Mouse (Mus musculus) urinary bladder, adult 18-20 months (tissue): Measurements from ENCODE around the gene 0610040J01Rik.

ENCODE experiments used
- DNase-seq, 2 experiments: peaks; one replicate each; pipeline ENCODE4 v3.0.0; 2022; ENCODE audit warnings: low spot score in 2 of 2, mixed read lengths in 2 of 2

Gene 0610040J01Rik

GRCm38 (mm10) chr5:63811819-63812508, at the start of gene 0610040J01Rik:
0610040J01Rik (plus strand) TSS chr5:63812363.
- DNase-seq, result peak; percentile 62 to 73

GRCm38 (mm10) chr5:63765886-63766285, 46.3 kb upstream of the 0610040J01Rik start:
- no peak for DNase-seq

DNA sequence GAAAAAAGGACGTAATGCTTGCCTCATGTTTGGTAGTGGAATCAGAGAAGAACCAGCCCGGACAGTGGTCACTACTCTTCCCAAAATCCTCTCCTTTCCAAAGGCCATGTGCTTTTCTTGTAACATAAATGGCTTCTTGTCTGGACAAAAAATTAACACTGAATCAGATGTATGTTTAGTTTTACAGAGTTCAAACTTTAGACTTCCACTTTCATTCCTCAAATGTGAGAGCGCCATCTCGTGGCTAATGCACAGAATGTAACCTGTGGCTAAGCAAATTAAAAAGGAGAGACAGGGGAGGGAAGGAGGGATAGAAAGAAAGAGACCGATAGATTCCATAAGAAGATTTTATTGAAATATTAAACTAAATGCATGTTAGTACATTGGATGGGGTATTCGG, 45.4 kb upstream of the 0610040J01Rik start:
- DNase-seq, result peak; percentile 13 to 30

DNA sequence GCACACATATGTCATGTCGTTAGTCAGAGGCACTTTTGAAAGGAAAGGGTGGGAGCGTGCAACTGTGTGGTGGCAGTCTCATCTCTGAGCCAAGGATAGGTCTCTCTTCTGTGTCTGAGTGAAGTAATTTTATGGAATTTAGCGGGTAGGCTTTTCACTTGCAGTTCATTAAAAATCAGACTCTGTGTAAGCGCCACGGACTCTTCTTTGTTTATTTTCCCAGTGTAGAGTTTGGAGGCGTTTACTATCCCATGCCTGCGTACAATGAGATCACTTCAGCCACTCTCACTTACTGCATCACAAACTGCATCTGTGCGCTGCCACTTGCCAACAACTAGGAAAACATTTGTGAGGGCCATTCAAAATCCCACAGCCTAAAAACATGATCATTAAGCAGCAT, 44.7 kb upstream of the 0610040J01Rik start:
- no peak for DNase-seq

GRCm38 (mm10) chr5:63768220-63768619, 43.9 kb upstream of the 0610040J01Rik start:
- DNase-seq, result no peak

GRCm38 (mm10) chr5:63772971-63773370, 39.2 kb upstream of the 0610040J01Rik start:
- no peak for DNase-seq

GRCm38 (mm10) chr5:63773603-63774002, 38.6 kb upstream of the 0610040J01Rik start:
- DNase-seq, result no peak

GRCm38 (mm10) chr5:63788156-63788826, 23.9 kb upstream of the 0610040J01Rik start:
- no peak for DNase-seq

- DNase-seq, result no peak
Measured at GRCm38 (mm10) chr5:63812509-63812865, 324 bp downstream of the 0610040J01Rik start.

DNA sequence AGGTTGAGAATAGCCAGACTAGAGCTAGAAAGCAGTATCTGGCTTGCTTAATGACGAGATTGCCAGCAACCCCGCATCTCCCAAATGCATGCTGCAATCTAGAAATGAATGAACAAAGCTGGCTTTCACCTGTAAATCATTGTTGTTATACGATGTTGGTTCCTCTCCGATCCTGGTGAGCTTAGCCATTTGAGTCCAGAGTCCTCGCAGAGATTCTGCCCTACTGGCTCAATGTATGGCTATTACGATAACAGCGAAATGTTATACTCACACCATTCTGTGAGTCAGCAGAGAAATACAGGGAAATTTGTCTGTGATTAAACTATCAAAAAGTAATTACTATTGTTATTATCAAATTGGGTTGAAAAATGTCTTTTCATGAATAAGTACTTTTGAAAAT, 4.5 kb downstream of the 0610040J01Rik start:
- DNase-seq, result no peak

GRCm38 (mm10) chr5:63817270-63817669, 5.1 kb downstream of the 0610040J01Rik start:
- DNase-seq, result no peak

GRCm38 (mm10) chr5:63818975-63819374, 6.8 kb downstream of the 0610040J01Rik start:
- DNase-seq, result no peak

DNA sequence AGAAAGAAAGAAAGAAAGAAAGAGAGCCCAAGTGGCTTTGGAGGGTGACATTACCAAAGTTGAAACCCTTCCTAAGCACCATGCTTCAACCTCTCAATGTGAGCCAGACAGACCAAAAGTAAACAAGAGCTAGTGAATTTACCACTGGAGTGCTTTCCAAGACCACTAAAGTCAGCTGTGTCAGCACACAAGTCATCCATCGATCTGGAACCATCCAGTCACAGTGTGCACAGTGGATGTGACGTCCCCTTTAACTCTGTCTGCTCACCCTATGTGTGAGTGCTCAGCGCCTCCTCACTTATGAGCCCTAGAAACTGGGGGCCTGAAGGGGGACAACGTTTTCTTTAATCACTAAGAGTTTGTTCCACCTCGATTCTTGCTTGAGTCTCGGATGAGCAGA, 7.4 kb downstream of the 0610040J01Rik start:
- DNase-seq, result no peak

- no peak for DNase-seq
Measured at GRCm38 (mm10) chr5:63821176-63821575, 9.0 kb downstream of the 0610040J01Rik start.

DNA sequence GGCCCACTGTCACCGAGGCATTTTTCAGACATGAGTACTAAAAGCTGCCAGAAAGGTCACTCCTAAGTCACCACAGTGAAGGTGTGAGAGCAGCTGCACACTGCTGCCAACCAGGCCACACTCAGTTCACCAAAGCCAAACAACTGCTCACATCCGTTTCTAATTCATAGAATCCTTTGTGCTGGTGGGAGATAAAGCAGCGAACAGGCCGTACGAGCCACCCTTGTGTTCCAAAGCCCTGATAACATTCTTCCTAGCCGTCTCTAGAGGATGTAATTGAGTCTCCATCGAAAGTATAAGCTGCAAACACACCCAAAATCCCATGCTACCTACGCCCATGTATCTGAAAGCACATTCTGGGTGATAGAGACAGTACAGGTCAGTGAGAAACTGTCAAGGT, 9.7 kb downstream of the 0610040J01Rik start:
- DNase-seq, result no peak

GRCm38 (mm10) chr5:63823362-63824332, 11.5 kb downstream of the 0610040J01Rik start:
- peak in 1 of 2 experiments; percentile 49 for DNase-seq

DNA sequence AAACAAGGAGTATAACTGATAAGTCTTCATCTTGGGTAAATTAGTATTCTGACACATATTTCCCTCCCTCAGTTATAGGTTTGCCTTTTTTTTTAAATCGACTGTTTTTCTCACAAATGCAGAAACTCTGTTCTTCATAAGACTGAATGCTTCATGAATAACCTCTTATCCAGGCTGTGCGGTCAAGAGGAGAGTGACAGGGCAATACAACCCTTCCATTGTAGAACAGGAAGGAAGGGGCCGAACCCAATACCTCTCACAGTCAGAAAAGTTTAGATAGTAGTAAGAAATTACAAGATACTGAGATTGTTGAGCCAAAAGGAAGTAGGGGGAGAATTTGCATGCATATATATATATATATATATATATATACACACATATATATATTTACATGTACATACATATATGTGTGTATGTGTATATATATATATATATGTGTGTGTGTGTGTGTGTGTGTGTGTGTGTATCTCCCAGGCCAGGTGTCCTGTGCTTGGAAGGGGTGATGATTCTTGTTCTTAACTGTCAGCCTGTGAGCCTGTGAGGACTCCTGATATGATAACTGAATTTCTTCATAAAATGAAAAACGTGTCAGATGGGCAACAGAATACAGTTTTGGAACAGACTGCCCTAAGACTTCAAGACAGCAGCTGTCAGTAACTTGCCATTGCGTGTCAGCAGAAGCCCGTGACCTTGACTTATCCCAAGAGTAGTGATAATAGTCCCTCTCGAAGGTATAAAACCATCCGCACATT, 12.6 kb downstream of the 0610040J01Rik start:
- no peak for DNase-seq

DNA sequence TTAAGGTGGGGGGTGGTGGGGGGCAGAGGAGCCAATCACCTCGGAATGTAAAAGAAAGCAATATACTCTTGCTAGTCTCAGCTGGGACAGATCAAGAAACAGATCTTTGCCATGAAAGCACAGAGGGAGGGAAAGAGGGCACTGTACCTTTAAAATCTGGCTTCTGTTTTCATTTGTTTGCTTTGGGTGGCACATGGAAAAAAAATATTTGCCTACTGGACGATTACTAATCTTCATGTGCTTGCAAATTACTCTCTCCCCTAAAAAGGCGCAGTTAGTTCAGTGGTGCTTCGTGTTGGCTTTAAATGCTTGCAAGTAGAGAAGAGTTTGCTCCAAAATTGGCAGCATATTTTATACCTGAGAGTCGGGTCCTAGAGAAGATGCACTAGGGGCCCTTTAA, 13.7 kb downstream of the 0610040J01Rik start:
- no peak for DNase-seq

DNA sequence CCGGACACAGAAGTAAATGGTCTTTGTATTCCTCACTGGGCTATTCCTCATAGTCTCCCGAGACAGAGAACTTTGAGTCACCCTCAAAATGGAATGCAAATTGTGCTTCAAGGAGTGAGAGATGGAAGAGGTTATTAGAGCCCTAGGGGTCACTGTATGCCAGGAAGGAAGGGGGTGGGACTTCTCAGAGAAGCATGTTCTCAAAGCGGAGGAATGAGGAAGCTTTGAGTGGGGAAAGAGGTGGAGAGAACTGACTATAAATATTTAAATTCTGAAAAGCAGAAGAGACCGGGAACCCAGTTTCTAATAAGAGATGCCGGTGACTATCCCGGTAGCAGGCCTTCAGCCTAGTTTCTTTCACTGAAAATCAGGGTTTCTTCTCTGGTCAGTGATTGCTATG, 14.8 kb downstream of the 0610040J01Rik start:
- no peak for DNase-seq

- DNase-seq, result peak in 1 of 2 experiments; percentile 36
Measured at GRCm38 (mm10) chr5:63827415-63828053, 15.4 kb downstream of the 0610040J01Rik start.
